Mouse (Mus musculus) hindbrain, embryonic 10.5 days (tissue): ENCODE data around the gene Lin37. TPM values are rescaled to one million over a fixed set of nuclear protein-coding genes. Genes with fewer than 3 reads are reported as not detected.

ENCODE experiments used
- DNase-seq: peaks from one replicate; pipeline ENCODE4 v3.0.0-alpha.2; 2017; ENCODE audit warnings: low spot score
- H3K27ac ChIP-seq: fragments of 300-500 bp; sonication (generic); 2 replicates; pipeline ENCODE4 v1.5.1; 2016; ENCODE audit warnings: mild to moderate bottlenecking, moderate library complexity
- H3K27me3 ChIP-seq: fragments of 300-500 bp; sonication (generic); 2 replicates; pipeline ENCODE4 v1.6.1; 2016; ENCODE audit warnings: mild to moderate bottlenecking; ENCODE audit not compliant: poor library complexity, insufficient read depth, severe bottlenecking
- H3K36me3 ChIP-seq: fragments of 300-500 bp; sonication (generic); 2 replicates; pipeline ENCODE4 v1.6.1; 2016; ENCODE audit warnings: mild to moderate bottlenecking, moderate library complexity
- H3K4me1 ChIP-seq: fragments of 300-500 bp; sonication (generic); replicated peaks from 2 replicates; pipeline ENCODE4 v1.6.1; 2016; ENCODE audit warnings: mild to moderate bottlenecking
- H3K4me3 ChIP-seq: fragments of 300-500 bp; sonication (generic); 2 replicates; pipeline ENCODE4 v1.5.1; 2016; ENCODE audit warnings: mild to moderate bottlenecking, moderate library complexity
- H3K9me3 ChIP-seq: fragments of 300-500 bp; sonication (generic); 2 replicates; pipeline ENCODE4 v1.6.1; 2016; ENCODE audit warnings: mild to moderate bottlenecking, moderate library complexity
- WGBS: fragments of 180-500 bp; shearing (Covaris S2); methylation state at CpG from one replicate; pipeline ENCODE4 v1.1.7; 2016; 5-methylcytosine and 5-hydroxymethylcytosine counted together
- polyA plus RNA-seq: library from polyadenylated mRNA; unstranded; fragments of >200 nt; fragmentation: Nextera tagmentation; extraction: Ambion mirVana; gene quantifications from 2 replicates; pipeline ENCODE4 v1.2.1, GENCODE M21; 2016

Gene Lin37
- polyA plus RNA-seq: 47.6 and 50.2 TPM in 2 replicates

DNA sequence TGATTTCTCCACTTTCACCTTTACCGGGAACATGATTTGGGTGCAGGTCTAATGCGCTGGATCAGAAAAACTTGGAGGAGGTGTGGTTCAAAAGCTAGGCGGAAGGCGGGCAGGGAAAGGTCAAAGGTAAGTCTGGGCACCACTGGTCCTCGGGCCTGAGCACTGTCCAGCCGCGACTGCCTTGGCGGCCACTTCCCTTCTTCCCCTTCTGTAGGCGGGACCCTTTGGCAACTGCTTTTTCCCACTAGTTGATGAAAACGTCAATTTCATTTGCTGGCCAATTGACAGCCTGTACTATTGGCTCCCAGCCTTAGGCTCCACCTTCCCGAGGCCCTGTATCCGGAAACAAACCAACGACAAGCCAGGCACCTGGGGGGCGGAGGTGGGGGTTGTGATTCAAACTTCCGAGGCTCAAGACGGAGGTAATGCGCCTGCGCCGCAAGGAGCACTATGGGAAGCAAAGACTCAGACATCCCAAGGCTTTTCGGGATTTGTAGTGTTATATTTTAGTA lies at the start of gene Lin37:
Gene Lin37 (minus strand): TSS at position 396 of the 512 bp plus-strand sequence.
- Histone ChIP-seq H3K4me1 (peaks cover 34% of the 10 kb centered on the region), H3K9me3 (no peaks in the 10 kb centered on the region), H3K27ac (peak within 1 kb of the TSS; percentile 85), H3K27me3 (no peaks in the 10 kb centered on the region), H3K36me3 (peaks cover 41% of the 10 kb centered on the region), H3K4me3 (peak within 1 kb of the TSS; percentile 76)
- peak; percentile 96 for DNase-seq
- WGBS: under 1% methylated on average over 20 of the region's 20 CpGs

DNA sequence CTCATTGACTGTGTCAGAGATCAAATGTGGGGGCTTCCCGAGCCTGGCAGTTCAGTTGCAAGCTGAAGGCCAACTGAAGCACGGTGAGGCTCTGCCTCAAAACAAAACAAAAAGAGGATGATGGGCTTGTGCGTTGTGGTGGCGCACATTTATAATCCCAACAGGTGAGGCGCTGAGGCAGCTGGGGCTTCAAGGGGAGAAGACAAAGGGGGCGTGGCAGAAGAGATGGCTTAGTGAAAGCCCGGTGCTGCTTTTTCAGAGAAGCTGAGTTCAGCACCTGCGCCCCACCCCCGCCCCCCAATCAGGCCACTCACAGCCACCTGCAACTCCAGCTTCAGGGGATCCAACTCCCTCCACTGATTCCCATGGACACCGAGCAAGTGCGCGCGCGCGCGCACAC lies 48.8 kb upstream of the Lin37 start:
- WGBS: 49% methylated on average over 16 of the region's 16 CpGs
- H3K4me1 ChIP-seq: 0 out of 2 replicates have a peak, but pooled peaks cover 6% of the 10 kb centered on the region

DNA sequence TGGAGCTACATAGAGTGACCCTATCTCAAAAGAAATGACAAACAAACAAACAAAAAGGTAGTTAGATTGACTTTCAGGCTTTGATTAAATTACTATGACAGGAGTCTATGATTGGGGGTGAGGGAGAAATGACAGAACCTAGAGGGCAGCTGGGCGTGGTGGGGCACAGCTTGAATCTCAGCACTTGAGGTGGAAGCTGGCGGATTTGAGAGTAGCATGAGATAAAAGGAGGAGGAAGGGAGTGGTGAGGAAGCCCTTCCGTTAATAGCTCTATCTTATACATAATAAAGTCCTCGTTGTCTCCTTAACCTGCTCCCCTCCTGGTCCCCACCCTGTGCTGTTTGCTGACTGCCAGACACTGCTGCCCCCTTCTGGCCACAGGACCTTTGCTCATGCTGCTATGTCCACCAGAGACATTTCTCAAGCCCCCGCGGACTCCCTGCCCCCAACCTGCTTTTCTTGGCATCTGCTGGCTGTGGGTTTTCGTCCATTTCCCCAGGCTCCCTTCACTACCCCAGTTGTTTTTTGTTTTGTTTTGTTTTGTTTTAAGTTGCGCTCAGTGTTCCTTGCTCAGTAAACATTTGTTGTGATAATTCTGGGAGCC lies 48.2 kb upstream of the Lin37 start:
- 36% methylated on average over 8 of the region's 8 CpGs for WGBS
- DNase-seq: peak; percentile 63
- Histone ChIP-seq H3K36me3 (no peaks in the 10 kb centered on the region), H3K27me3 (no peaks in the 10 kb centered on the region), H3K9me3 (no peaks in the 10 kb centered on the region), H3K4me3 (no peak overlapping the region), H3K4me1 (0 out of 2 replicates have a peak, but pooled peaks cover 6% of the 10 kb centered on the region), H3K27ac (no peak overlapping the region)

More for the DNA sequence above, 48.8 kb upstream of the Lin37 start:
- Histone ChIP-seq H3K4me3 (no peak overlapping the region), H3K27ac (no peak overlapping the region), H3K36me3 (no peaks in the 10 kb centered on the region), H3K27me3 (no peaks in the 10 kb centered on the region), H3K9me3 (no peaks in the 10 kb centered on the region)
- no peak for DNase-seq

DNA sequence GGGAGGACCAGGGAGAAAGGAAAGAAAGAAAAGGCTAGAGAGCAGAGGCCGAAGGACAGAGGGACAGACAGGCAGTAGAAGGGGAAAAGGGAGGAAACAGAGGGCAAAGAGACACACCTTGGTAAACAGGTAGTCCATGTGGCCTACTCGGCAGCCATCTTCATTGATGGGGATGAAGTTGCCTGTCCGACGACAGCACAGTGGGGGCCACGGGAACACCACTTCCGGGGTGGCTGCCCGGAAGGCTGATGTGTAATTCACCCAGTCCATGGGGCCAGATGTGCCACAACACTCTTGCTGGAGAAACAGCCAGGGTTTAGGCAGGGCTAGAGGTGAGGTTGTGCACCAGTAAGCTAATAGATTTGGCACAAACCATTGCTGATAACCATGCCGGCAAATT lies 45.3 kb upstream of the Lin37 start:
- no peaks in the 10 kb centered on the region for H3K27me3 ChIP-seq
- peaks cover 15% of the 10 kb centered on the region for H3K4me1 ChIP-seq
- no peak overlapping the region for H3K27ac ChIP-seq
- WGBS: 88% methylated on average over 8 of the region's 8 CpGs
- no peaks in the 10 kb centered on the region for H3K36me3 ChIP-seq
- no peaks in the 10 kb centered on the region for H3K9me3 ChIP-seq
- H3K4me3 ChIP-seq: no peak overlapping the region
- DNase-seq: no peak

DNA sequence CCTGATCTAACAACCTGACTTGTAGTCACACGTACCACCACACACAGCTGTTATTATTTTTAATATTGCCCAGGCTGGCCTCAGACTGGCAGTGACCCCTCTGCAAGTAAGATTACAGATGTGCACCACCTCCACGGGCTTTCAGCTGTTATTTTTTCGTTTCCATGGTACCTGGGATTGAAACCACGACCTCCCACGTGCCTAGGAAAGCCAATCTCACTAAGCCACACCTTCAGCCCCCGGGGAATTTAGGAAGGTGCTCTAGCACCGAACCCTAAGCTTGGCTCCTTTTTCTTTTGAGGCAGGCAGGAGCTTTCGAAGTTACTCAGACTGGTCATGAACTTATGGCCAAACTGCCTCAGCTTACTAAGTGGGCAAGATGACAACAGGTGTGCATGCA lies 44.8 kb upstream of the Lin37 start:
- Histone ChIP-seq H3K27ac (no peak overlapping the region), H3K4me1 (peaks cover 19% of the 10 kb centered on the region), H3K27me3 (no peaks in the 10 kb centered on the region), H3K4me3 (no peak overlapping the region), H3K9me3 (no peaks in the 10 kb centered on the region), H3K36me3 (no peaks in the 10 kb centered on the region)
- 64% methylated on average over 8 of the region's 8 CpGs for WGBS
- no peak for DNase-seq

GRCm38 (mm10) chr7:30602583-30602982 lies 42.9 kb upstream of the Lin37 start:
- Histone ChIP-seq H3K4me3 (no peak overlapping the region), H3K9me3 (no peaks in the 10 kb centered on the region), H3K4me1 (peaks cover 14% of the 10 kb centered on the region), H3K36me3 (no peaks in the 10 kb centered on the region), H3K27me3 (no peaks in the 10 kb centered on the region), H3K27ac (no peak overlapping the region)
- WGBS: 41% methylated on average over 3 of the region's 3 CpGs
- peak; percentile 20 for DNase-seq

- H3K9me3 ChIP-seq: no peaks in the 10 kb centered on the region
- H3K4me1 ChIP-seq: peaks cover 14% of the 10 kb centered on the region
- no peaks in the 10 kb centered on the region for H3K27me3 ChIP-seq
- no peak overlapping the region; the same call in 1 of the 2 replicates for H3K4me3 ChIP-seq
- WGBS: 80% methylated on average over 7 of the region's 7 CpGs
- no peak overlapping the region for H3K27ac ChIP-seq
- H3K36me3 ChIP-seq: no peaks in the 10 kb centered on the region
- DNase-seq: no peak
Observed at GRCm38 (mm10) chr7:30600651-30601050, 41.0 kb upstream of the Lin37 start.

DNA sequence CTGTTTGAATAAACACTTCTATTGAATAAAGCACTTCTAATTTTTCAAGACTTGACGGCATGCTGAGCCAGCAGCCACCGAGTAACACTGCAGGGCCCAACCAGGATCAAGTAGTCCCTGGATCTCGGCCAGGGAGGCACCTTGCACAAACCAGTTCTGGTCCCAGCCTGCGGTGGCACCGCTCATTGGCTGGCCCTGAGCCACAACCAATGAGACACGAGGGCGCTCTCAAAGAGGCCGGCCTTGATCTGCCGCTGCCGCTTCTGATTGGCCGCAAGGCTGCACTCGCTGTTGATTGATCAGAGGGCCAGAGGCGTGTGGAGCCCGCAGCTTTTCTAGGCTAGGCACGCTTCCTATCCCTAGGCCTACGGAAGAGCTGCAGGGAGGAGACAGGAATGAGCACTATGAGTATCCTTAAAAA lies 40.3 kb upstream of the Lin37 start:
- WGBS: 3% methylated on average over 16 of the region's 16 CpGs
- peak overlapping the region; percentile 20 for H3K4me3 ChIP-seq
- no peaks in the 10 kb centered on the region for H3K9me3 ChIP-seq
- peak; percentile 84 for DNase-seq
- no peak overlapping the region; the same call in 1 of the 2 replicates for H3K27ac ChIP-seq
- peaks cover 17% of the 10 kb centered on the region for H3K4me1 ChIP-seq
- no peaks in the 10 kb centered on the region for H3K27me3 ChIP-seq
- H3K36me3 ChIP-seq: no peaks in the 10 kb centered on the region

DNA sequence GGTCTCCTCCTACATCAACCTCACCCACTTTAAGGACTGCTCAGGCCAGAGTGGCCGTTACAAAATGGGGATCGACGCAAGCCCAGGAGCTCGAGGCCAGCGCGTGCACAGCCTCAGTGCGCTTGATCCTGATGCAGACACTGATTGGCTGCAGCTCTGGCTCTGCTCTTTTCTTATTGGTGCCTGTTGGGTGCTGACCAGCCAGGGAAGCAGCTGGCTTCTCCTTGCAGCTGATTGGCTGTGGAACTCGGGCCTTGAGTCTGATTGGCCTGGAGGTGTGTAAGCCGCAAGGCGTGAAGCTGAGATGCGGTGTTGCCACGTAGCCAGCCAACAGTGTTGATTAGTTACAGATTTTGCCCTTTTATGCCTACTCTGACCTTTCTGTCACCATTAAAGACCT lies 39.1 kb upstream of the Lin37 start, which contains the start of gene Zbtb32:
Gene Zbtb32 (minus strand): TSS at position 124 of the 400 bp plus-strand sequence.
- peak within 1 kb of the TSS; percentile 20 for H3K4me3 ChIP-seq
- H3K36me3 ChIP-seq: no peaks in the 10 kb centered on the region
- no peaks in the 10 kb centered on the region for H3K27me3 ChIP-seq
- WGBS: 94% methylated on average over 12 of the region's 12 CpGs
- no peak for DNase-seq
- H3K9me3 ChIP-seq: no peaks in the 10 kb centered on the region
- no peak within 1 kb of the TSS; the same call in 1 of the 2 replicates for H3K27ac ChIP-seq
- H3K4me1 ChIP-seq: peaks cover 20% of the 10 kb centered on the region

- DNase-seq: no peak
- Histone ChIP-seq H3K9me3 (no peaks in the 10 kb centered on the region), H3K4me3 (no peak overlapping the region), H3K27me3 (no peaks in the 10 kb centered on the region), H3K27ac (no peak overlapping the region), H3K36me3 (no peaks in the 10 kb centered on the region), H3K4me1 (peaks cover 24% of the 10 kb centered on the region)
- 83% methylated on average over 5 of the region's 5 CpGs for WGBS
Observed at GRCm38 (mm10) chr7:30596811-30597210, 37.2 kb upstream of the Lin37 start.

- Histone ChIP-seq H3K36me3 (no peaks in the 10 kb centered on the region), H3K9me3 (no peaks in the 10 kb centered on the region), H3K4me3 (no peak overlapping the region), H3K27me3 (no peaks in the 10 kb centered on the region), H3K4me1 (peaks cover 24% of the 10 kb centered on the region), H3K27ac (no peak overlapping the region)
- 84% methylated on average over 5 of the region's 5 CpGs for WGBS
- no peak for DNase-seq
Observed at GRCm38 (mm10) chr7:30596093-30596492, 36.5 kb upstream of the Lin37 start.

DNA sequence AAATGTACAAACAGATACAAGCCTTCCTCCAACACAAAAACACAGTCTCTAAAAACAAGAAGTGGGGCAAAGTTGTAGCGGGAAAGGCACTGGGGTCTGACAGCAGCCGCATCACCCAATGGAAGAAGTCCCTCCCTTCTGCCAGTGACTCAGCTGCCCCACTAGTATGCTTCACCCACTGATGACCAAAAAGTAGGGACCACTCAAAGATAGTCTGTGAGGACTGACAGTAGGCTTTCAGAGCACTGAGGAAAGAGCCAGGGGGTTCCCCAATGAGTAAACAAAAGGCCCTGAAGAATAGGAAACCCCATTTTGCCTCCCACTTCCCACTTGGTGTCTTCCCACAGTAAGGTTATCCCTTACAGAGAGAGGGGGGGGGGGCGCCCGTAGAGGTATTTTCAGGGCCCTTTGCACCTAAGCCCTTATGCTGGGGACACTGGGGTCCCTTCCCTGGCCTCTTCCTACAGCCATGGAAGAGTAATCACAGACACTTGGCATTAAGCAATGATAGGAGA lies 34.9 kb upstream of the Lin37 start:
- H3K4me1 ChIP-seq: peaks cover 21% of the 10 kb centered on the region
- no peaks in the 10 kb centered on the region for H3K27me3 ChIP-seq
- no peak overlapping the region for H3K27ac ChIP-seq
- no peak overlapping the region for H3K4me3 ChIP-seq
- 70% methylated on average over 4 of the region's 4 CpGs for WGBS
- no peaks in the 10 kb centered on the region for H3K9me3 ChIP-seq
- no peak for DNase-seq
- H3K36me3 ChIP-seq: no peaks in the 10 kb centered on the region
